Mouse (Mus musculus) heart, adult 9 months (tissue): ENCODE data around the gene Jam3.
A peak's percentile ranks its signal among the peaks of the same experiment; 100 is the strongest.

Experiments
- DNase-seq, 2 experiments: peaks; one replicate each; pipeline ENCODE4 v3.0.0; 2022; ENCODE audit warnings: low spot score in 2 of 2

The Jam3 gene

DNA sequence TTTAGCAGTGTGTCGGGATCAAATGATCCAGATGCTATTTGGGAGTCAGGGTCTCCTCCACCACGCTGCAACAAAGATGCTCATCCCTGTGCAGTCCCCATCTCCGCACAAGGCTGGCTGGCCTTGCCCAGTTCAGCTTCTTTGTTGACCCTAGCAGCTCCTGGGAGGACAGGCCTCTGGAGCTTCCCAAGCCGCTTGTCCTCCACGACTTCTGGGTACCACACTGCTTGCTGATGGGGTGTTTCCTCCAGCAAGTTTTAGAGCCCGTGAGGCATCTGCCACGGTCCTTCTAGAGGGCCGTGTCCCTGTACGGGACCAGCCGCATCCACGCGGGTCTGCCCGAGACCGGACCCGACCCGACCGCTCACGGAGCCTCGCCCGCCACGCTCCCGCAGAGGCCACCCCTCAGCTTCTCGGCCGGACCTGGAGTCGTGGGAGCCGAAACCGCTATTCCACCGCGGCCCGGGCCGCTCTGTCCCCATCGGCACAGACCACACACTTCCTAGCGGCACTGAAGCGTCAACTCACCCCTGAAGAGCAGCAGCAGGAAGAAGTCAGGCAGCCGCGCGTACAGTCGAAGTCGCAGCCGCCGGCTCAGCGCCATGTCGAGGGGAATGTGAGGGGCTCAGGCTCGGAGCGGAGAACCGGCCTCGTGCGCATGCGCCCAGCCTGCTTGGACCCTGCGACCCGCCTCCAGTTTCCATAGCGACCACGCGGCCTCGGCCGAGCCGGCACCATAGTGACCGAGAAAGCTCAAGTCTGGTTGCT lies at the start of gene Jam3:
TSS of gene Jam3 (minus strand) at position 659 of the 768 bp plus-strand sequence.
- peak; percentile 89 for DNase-seq

DNA sequence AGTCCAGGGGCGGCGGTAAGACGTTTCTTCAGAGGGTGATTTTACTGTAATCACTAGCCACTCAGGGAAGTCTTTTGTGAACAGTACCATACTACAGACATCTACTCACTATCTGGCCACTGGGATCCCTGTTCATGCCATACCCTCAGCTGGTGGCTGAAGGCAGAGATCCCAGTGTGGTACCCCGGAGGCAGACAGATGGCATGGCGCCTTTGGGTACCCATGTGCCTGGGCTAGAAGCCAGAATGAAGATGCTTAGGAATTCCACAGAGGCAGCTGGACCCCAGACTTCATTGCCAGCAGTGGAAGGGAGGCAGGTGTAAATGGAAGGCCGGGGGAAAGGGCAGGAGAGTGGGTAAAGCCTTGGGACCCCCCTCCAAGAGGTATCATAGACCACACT lies 49.0 kb upstream of the Jam3 start:
- no peak for DNase-seq

- DNase-seq: no peak
Measured at GRCm38 (mm10) chr9:27203134-27203533, 47.9 kb upstream of the Jam3 start.

- DNase-seq: no peak
Measured at GRCm38 (mm10) chr9:27201472-27202219, 46.4 kb upstream of the Jam3 start.

GRCm38 (mm10) chr9:27193592-27194080 lies 38.4 kb upstream of the Jam3 start:
- DNase-seq: no peak

- peak; percentile 25 to 69 for DNase-seq
Measured at GRCm38 (mm10) chr9:27192761-27193591, 37.8 kb upstream of the Jam3 start.

DNA sequence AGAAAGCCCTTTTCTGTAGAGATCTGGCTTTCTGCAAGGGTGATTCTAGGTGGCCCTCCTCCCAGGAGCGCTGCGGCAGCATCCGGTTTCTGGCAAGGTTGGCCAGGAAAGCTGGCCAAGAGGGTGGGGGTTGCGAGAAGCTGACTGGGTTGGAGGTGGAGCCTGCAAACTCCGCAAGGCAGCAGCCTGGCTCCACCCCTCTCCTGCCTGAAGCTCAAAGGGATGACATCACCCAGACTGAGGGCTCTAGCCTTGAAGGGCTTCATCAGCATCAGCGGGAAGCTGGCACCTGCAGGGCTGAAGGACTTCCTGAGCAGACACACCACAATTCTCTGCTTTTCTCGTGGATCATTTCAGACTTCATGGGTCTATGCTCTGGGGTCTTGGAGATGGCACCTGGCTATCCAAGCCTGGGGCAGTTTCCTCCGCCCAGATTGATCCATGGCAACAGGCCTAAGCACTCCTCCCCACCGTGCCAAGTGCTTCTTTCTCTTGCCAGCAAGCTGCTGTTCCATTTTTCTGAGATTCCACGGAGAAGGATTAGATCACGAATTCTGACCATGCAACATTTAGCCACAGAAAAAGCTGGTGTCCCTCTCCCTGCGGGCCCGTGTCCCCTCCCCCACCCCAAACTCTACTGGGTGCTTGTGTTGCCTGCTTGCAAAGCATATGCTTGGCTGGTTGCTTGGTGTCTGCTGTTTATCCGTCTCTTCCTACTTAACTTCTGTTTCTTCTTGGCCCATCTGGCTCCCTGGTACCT lies 37.0 kb upstream of the Jam3 start:
- peak; percentile 92 to 95 for DNase-seq

DNA sequence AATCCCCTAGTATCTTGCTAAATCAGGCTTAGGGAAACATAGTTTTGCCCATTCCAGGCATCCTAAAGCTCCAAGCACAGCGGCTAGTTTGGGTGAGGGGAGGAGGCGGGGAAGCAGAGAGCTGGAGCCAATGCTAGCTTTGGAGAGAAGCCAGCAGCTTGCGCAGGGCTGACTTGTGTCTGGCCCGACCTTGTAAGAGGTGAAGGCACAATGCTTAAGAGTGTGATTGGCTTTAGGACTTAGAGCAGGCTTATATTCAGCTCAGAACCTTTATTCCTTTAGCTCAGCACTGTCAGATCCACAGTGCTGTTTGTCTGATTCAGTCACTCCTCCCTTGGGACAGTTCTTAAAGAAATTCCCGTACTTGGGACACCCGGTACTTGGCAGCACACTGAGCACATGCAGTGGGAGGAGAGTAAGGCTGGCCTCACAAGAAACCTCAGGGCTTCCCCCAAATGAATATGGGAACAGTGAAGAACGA lies 36.3 kb upstream of the Jam3 start:
- peak in 1 of 2 experiments; percentile 84 for DNase-seq

DNA sequence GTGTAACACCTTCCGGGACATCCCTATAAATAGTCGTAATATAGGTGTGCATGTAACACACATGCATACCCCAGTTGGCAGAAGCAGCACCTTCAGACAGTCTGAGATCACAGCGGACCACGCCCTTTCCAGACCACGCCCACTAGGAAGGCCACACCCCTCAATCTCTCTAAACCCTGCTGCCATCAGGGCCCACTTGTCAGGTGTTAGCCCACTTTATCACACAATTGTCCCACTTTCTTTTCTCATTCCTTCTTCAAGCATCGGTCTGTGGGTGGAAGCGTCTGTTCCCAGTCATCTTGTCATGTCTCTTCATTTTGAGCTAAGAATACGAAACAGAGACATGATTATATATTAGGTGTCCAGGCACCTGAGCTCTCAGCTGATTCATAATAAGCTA lies 35.2 kb upstream of the Jam3 start:
- no peak for DNase-seq

- no peak for DNase-seq
Measured at GRCm38 (mm10) chr9:27189306-27189705, 34.1 kb upstream of the Jam3 start.

GRCm38 (mm10) chr9:27188677-27189241 lies 33.5 kb upstream of the Jam3 start:
- no peak for DNase-seq

DNA sequence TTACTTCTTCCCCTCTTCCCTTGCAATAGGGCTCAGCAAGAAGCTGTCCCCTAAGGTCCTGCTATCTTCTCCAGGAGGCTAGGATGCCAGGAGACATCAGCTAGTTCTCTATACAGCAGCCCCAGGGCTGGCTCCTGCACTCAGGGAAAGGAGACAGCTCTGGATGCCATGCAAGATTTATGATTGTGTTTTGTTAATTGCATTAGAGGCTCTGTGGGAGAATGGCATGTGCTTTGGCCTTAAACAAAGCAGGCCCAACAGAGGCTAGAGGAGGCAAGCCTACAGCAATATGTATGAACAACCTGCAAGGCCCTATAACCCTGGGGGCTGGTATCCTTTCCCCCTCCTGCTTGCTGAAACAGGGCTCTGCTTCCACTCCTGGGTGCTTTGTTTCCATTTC lies 30.6 kb upstream of the Jam3 start:
- DNase-seq: no peak

GRCm38 (mm10) chr9:27182087-27182486 lies 26.9 kb upstream of the Jam3 start:
- no peak for DNase-seq

DNA sequence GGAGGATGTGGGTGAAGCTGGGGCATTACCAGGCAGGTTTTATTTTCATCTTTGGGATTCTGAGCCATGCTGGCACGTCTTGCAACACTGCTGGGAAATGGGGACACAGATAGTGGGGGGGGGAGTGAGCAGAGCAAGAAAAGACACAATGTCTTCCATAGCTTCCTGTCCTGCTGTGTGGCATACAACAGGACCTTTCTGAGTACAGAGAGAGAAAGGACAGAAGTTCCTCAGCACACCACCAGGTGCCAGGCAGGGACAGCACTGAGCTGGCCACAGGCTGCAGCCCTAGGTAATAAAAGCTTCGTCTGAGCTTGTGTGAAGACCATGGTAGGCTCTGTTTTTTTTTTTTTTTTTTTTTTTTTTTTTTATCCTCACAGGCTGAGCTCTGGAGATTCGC lies 25.3 kb upstream of the Jam3 start:
- no peak for DNase-seq

DNA sequence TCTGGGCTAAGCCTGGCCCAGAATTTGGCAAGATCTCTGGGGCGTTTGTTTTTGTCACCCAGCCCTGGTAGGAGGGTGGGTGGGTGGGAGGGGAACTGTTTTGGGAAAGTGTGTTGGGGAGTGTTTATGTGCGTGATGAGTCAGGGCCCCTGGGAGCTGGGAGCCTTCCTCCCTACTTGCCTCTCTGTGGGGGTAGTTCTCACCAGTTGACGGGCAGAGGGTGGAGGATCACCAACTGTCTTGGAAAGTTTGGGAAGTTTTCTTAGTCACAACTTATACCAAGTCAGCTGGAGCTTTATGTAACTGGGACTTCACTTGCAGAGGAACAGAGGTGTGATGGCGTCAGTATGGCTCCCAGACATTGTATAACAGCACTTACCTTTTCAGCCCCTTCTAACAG lies 23.7 kb upstream of the Jam3 start:
- no peak for DNase-seq

DNA sequence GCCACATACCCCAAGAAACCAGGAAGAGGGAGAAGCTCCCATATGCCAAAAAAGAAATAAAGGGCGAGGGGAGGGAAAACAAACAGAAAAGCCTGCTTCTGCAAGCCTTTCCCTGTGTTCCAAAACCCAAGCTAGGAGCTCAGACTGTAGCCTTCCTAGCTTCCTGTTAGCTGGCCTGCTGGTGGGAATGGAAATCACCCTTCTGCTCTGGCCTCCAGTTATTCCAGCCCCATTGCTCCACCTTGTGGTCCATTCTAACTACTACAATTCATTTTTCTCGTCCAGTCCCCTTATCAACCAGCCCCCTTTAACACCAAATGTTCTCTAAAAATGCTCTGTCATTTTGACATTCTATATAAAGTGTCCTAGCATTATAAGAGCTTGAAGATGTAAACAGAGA lies 20.9 kb upstream of the Jam3 start:
- peak; percentile 67 to 73 for DNase-seq

- no peak for DNase-seq
Measured at GRCm38 (mm10) chr9:27175682-27176081, 20.5 kb upstream of the Jam3 start.

DNA sequence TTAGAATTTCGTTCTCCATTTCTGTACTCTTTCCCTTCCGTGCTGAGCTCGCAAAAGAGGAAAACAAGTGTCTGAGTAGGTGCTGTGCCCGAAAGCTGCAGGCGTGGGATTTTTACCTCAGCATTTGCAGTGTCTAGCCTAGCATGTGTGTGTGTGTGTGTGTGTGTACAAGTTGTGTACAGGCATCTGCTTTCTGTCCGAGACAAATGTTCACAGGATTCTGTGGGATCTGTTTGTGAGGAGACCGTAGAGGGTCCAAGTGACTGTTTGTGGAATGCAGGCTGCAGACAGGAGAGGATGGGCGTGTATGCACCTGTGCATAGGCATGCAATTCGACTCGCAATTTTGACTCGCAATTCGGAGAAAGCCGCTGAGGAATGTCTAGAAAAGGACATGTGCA lies 20.0 kb upstream of the Jam3 start:
- DNase-seq: no peak

DNA sequence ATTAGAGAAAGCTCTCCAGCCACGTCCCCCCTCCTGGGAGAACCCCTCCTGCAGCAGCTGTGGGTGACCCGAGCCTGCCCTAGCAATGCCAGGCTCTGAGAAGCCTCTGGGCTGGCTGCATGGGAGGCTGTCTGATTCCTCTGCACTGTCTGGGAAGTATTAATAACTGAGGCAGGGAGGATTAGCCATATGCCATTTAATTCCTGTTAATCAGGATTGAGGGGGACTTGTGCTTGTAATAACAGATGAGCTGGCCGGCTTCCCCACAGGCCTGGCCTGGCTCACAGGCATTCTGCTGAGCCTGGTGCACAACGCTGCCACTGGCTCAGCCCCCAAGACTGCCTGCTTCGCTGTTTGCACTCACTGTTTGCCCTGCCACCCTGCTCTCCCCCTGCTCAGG lies 18.9 kb upstream of the Jam3 start:
- no peak for DNase-seq

GRCm38 (mm10) chr9:27173646-27174045 lies 18.4 kb upstream of the Jam3 start:
- DNase-seq: no peak

DNA sequence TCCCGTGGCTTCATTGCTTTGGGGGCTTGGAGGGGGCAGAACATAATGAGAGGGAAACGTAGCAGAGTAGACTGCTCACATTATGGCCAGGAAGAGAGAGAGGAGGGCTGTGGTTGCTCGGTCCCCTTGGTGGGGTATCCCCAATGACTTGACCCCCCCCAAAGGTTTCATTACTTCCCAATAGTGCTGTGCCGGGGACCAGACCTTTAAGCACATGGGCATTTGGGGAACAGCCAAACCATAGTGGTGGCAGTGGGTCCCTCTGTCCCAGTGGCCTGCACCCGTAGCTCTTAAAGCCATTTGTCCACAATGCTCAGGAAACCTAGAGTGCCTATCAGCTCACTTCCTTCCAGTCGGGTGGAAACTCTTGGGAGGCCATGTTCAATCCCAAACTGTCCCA lies 17.6 kb upstream of the Jam3 start:
- no peak for DNase-seq
